Mouse (Mus musculus): ENCODE measurements around the gene Ttll10.

The Ttll10 gene

DNA sequence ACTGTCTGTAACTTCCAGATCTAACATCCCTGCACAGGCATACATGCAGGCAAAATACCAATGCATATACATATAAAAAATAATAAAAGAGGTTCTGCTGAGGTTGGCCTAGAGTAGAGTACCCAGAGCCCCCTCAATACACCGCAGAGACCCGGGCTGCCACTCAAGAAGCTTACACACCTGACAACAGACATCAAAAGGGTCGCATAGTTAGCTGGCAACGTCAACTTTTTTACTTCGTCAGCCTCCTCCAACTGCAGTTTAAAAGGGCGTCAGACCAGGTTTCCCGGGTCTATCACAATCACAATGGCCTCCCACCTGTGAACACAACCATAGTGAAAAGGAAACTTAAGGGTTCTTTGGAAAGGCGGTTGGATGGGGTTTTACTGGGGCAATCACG lies 35.7 kb downstream of the Ttll10 start:
- DNase-seq = no peak

DNA sequence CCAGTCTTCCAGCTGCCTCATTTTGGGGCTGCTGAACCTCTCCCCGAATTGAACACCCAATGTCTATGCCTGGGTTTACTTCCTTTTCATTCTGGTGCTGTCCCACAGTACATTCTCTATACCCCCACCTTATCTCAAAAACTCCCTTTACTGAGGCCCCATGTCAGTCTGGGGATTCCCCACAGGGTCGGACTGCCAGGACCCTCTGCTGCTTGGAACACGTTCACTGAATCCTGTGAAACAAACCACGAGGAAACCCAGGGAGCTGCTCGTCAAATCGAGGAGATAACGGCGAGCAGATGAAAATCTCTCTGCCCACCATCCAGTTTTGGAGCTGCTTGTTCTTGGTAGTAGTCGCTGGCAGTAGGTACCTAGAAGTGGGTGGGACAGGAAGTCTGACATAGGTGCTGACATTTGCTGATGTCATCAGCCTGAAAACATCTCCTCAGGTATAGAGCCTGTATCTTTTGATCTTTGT lies 37.2 kb downstream of the Ttll10 start:
- DNase-seq = no peak

DNA sequence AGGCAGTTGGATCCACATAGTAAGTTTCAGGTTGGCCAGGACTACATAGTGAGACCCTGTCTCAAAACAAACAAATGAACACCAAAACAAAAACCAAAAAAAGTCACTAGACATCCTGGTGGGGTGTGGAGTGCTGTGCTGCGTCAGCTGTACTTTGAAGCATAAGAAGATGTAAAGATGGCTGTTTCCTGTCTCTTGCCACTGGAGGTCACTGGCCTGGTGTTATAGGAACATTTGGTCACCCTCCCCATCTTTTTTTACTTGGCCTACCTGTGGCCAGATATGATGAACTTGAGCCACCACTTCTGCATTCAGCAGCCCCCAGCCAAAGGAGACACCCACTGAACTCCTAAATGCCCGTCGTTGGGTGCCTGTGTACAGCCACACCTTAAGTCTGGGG lies 37.8 kb downstream of the Ttll10 start:
- no peak for DNase-seq

DNA sequence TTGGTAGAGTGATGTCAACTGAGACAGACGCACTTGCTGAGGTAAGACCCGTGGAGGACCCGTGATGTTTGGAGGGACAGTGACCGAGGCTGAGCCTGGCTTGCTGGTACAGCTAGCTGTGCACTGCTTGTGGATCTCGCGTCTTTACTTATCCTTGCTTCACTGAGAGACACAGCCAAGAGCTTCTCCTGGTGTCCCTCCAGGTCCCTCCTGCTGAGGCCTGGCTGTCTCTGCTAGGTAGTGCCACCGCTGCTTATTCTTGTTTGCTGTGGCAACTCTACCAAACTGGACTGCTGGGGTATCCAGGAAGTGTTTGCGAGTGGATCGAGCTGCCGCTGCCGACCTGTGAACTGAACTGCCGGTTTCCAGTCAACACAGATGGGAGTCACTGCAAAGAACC lies 39.4 kb downstream of the Ttll10 start:
- DNase-seq = no peak

DNA sequence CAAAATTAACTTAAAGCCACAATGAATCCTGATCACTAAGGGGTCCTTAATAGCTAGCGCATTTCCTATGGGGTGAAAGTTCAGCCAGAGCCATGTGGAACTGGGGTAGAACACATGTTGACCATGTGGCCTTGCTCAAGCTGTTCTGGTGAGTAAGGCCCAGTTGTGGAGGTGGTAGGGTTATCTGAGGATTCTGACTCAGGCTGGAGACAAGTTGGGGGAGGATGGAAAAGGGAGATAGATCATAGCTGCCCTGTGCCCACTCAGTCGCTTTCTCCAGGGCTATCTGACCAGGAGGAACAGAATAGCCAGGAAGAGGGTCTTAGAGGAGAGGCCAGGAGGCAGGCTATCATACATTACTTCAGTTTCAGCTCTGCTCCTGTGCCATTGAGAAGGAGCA lies 44.8 kb downstream of the Ttll10 start:
- DNase-seq = no peak

DNA sequence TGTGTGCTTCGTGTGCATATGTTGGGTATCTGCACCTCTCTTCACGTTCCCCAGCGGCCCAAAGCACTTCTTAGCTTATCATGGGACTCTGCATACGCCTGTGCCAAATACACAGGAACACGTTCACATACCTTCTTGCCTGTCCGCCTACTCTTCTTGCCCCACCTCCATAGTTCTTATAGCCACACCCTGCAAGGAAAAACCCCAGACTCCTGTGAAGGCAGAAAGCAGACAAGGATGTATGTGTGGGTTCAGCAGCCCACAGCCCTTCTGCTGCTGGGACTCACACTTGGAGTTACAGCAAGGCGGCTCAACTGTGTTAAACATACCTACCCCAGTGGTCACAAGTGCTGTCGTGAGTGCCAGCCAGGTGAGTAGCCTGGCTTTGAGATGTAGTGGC lies 45.6 kb downstream of the Ttll10 start, which contains the start of gene Tnfrsf4:
Tnfrsf4 (plus strand) TSS at position 207 of the 400 bp plus-strand sequence.
- no peak for DNase-seq

DNA sequence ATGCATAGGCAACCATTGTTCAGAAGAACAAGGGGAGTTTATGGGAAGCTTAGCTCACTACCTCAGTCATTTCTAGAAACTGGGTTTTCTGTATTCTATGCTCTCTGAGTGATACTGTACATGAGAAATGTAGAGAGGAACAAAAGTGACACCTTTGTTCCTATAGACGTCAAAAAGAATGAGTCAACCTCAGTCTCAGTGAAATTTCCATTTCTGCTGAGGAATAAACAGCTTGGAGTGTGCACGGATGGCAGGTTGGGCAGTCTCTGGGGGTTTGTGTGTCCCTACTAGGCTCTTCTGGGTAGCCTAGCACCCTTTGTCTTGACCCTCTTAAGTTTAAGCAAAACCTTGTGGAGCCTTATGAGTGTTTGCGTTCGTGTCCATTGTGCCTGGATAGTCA lies 50.8 kb downstream of the Ttll10 start:
- no peak for DNase-seq

DNA sequence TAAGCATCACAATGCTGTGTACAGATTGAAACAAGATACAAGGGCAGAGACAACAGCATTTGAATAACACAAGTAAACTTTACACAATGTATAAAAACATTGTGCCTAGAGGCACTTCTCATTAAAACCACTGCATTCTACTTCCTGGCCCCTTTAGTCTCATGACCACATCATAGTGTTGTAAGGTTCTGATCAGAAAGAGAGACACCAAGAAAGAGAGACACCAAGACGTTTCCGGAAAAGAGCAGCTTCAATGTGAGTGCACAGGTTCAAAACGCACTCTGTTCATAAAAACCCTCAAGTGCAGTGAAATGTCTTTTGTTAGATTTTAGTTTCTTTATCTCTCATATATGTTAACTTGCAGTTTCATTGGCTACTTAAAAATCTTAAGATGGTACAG lies 55.1 kb downstream of the Ttll10 start:
- no peak for DNase-seq

DNA sequence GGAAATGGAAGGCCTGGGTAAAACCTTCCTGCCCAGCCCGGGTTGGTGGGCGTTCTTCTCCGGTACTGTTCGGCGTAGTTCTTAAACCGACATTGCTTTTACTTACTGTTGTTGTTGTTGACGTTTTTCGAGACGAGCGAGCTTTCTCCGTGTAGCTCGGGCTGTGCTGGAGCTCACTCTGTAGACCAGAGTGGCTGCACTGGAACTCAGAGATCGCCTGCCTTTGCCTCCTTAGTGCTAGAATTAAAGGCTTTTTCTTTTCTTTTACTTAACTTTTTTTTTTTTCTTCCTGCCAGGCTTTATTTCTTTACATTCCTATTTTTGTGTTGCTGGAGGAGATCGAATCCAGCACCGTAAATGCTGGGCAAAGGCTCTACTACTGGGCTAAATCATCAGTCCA lies 65.6 kb downstream of the Ttll10 start:
- no peak for DNase-seq

DNA sequence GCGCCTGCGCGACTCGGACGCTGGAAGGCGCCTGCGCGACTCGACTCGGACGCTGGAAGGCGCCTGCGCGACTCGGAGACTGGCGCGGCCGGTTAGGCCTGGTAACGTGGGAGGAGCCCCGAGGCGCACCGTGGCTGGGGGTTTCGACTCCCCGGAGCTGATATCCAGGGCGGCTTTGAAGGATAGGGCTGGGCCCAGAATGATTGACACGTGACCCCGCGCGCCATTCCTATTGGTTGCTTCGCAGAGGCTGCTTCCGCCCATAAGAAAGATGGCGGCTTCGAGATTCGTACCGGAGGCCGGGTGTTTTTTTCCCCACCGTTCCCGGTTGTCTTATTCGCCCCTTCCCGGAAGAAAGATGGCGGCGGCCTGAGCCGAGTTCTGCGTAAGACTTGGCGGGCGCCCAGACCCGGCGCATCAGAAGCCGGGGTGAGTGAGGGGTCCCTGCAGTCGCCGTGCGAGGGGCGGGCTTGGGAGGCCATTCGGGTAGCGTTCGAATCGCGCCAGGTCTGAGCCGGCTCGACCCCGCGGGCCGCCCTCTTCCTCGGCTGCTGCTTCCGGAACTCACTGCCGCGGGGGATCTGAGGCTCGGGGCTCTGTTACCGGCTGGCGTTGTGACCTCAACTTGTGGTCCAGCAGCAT lies 66.2 kb downstream of the Ttll10 start:
- DNase-seq = peak; percentile 98

DNA sequence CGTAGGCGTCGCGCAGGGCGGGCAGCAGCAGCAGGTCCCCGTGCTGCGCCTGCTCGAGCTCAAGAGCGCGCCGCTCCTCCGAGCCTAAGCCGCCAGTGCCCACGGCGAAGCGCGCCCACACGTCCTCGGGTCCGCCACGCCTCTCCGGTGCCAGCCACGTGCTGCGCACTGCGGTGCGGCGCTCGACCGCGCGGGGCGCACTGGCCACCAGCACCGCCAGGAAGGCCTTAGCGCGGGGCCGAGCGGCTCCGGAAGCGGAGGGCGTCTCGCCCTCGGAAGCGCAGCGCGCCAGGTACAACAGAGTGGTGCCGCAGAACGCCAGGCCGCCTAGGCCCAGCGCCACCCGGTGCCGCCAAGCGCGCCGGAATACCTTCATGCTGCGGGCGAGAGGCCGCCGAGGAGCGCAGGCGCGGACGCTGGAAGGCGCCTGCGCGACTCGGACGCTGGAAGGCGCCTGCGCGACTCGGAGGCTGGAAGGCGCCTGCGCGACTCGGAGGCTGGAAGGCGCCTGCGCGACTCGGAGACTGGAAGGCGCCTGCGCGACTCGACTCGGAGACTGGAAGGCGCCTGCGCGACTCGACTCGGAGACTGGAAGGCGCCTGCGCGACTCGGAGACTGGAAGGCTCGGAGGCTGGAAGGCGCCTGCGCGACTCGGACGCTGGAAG lies 66.8 kb downstream of the Ttll10 start, which contains the start of the genes B3galt6 and Sdf4:
B3galt6 (minus strand) TSS at position 409 of the 665 bp plus-strand sequence.
Sdf4 (plus strand) TSS at position 632 of the 665 bp plus-strand sequence.
- DNase-seq = no peak

DNA sequence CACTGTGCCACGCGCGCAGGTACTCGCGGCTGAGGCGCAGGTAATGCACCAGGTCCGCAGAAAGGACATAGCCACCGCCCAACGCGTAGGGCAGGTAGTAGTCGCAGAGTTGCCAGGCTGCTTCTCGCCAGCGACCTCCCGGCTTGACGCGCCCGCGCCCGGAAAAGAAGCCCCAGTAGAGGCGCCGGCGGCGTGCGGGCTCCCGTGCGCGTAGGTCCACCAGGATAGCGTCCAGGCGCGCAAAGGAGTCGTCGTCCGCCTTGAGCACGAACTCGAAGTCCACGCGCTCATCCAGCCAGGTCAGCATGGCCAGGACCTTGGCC lies 67.3 kb downstream of the Ttll10 start:
- no peak for DNase-seq

DNA sequence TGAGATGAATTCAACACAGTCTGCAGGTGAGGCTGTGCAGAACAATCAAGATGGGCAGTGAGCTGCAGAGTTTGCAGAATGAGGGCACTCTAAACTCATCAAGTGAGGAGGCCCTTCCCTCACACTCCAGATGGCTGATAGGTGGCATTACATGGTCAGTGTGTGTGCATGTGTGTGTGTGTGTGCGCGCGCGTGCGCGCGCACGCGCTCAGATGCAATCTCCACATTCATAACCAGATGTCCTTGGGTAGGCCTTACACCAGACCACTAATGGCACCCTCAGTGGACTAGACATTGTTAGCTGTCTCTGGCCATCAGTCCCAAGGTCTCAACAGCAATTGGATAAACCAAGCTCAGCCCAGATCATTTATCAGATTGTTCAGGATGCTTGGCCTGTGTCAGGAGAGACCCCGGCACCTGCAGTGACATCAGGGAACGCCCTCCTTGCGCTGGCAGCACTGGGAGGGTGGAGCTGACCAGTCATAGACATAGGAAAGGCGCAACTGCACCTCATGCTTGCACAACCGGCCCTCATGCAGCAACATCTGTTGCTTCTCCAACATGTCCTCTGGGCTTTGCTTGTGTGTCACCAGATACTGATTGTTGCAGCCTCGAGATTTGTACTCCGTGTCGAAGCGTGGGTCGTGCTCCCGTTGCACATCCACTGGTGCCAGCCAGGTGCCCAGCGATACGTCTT lies 67.9 kb downstream of the Ttll10 start:
- peak; percentile 78 for DNase-seq

Data from cerebellum, adult 11-12 months (tissue).